19 mouse cellular contexts compared by ENCODE assay signal in genomic region chr11:97594136-97594535, GRCm38 (mm10). TPM values are rescaled to one million over a fixed set of nuclear protein-coding genes. Genes with fewer than 3 reads are reported as not detected.
A peak's percentile ranks its signal among the peaks of the same experiment; 100 is the strongest.
DNase-seq lines count a peak whose midpoint lies in the region; ATAC-seq lines count a peak whose summit lies in the region.
"Had no signal": no experiment of that assay in that cellular context is flagged by ENCODE, and none has a peak within 500 bp of the region (broad histone marks: within the 10 kb centered on the region; RNA-seq: fewer than 3 reads in every experiment).

No protein-coding gene starts in this region.

- H3K4me3 ChIP-seq in heart, embryonic 13.5 days, result no peak overlapping the region
- H3K4me3 ChIP-seq: forebrain, embryonic 15.5 days; hindbrain, embryonic 12.5 days; myocyte had no signal

- H3K27ac ChIP-seq in heart, embryonic 13.5 days (replicated peaks), result no peak overlapping the region
- H3K27ac ChIP-seq: forebrain, embryonic 15.5 days; hindbrain, embryonic 12.5 days; stomach, postnatal 0 days had no signal

- no peaks in the 10 kb centered on the region for H3K9me3 ChIP-seq in heart, embryonic 13.5 days
- H3K9me3 ChIP-seq: forebrain, embryonic 15.5 days; hindbrain, embryonic 12.5 days had no signal

- H3K4me2 ChIP-seq in heart, embryonic 13.5 days, result peak overlapping the region; percentile 18; the same call in 1 of the 2 replicates
- H3K4me2 ChIP-seq: forebrain, embryonic 15.5 days; hindbrain, embryonic 12.5 days; midbrain, embryonic 11.5 days had no signal

- DNase-seq in heart, adult 9 months (ENCODE audit: low spot score in 2 of 2), result no peak
- DNase-seq in kidney, postnatal 36 days, result peak; percentile 29 to 41
- DNase-seq in kidney, adult 11 months, result no peak
- peak; percentile 72 to 84 for DNase-seq in lung, adult 18-20 months
- peak; percentile 83 for DNase-seq in lung, postnatal 36 days
- no peak for DNase-seq in spleen, postnatal 14 days (ENCODE audit: low spot score in 2 of 2)
- DNase-seq in right cerebral cortex, adult 2 months (ENCODE audit: low spot score in 2 of 2), result no peak
- DNase-seq: adrenal gland, postnatal 14 days; cerebellum, postnatal 10 days; heart, adult 11 months; thymus, postnatal 25 days had no signal

- ATAC-seq in heart, embryonic 13.5 days (ENCODE audit: extremely low read depth, insufficient number of reproducible peaks, low FRiP score, low TSS enrichment), result no peak
- ATAC-seq: forebrain, embryonic 15.5 days; intestine, postnatal 0 days had no signal

- H3K9ac ChIP-seq in heart, embryonic 13.5 days, result no peak overlapping the region
- H3K9ac ChIP-seq: forebrain, embryonic 15.5 days; hindbrain, embryonic 12.5 days had no signal

- H3K36me3 ChIP-seq in heart, embryonic 13.5 days, result no peaks in the 10 kb centered on the region
- H3K36me3 ChIP-seq: forebrain, embryonic 15.5 days; hindbrain, embryonic 12.5 days had no signal

- peaks cover 9% of the 10 kb centered on the region for H3K4me1 ChIP-seq in heart, embryonic 13.5 days

- WGBS in heart, embryonic 13.5 days, result 35% methylated on average over 6 of the region's 6 CpGs

- peaks cover 8% of the 10 kb centered on the region for H3K27me3 ChIP-seq in heart, embryonic 13.5 days (replicated peaks)
- H3K27me3 ChIP-seq: forebrain, embryonic 15.5 days had no signal

RNA-seq across cellular contexts. Expression of gene Srcin1, which starts 18.1 kb away (rescaled TPM):
- polyA plus RNA-seq in heart, embryonic 13.5 days (2015; fragmentation: Nextera tagmentation; extraction: Ambion mirVana), result 0.03 and 0.08 TPM in 2 replicates
- polyA plus RNA-seq: liver, embryonic 16.5 days; myocyte had no signal

RNA-seq across cellular contexts. Expression of gene Epop, which starts 35.4 kb away (rescaled TPM):
- polyA plus RNA-seq in heart, embryonic 13.5 days (2015; fragmentation: Nextera tagmentation; extraction: Ambion mirVana), result 1.1 and 1.4 TPM in 2 replicates

Comparison
In these comparisons a context has a peak if more than half of its experiments do, and no peak if none do; other contexts are left out.
1. DNase-seq: peak in kidney, postnatal 36 days (2 of 2), lung, adult 18-20 months (2 of 2) and lung, postnatal 36 days (single experiment); none in heart, adult 9 months (0 of 2), kidney, adult 11 months (single experiment), spleen, postnatal 14 days (0 of 2) and right cerebral cortex, adult 2 months (0 of 2).